Mouse (Mus musculus) midbrain, postnatal 0 days (tissue): ENCODE data around the gene Bglap3. TPM values are rescaled to one million over a fixed set of nuclear protein-coding genes. Genes with fewer than 3 reads are reported as not detected.
A peak's percentile ranks its signal among the peaks of the same experiment; 100 is the strongest.

Experiments used
- ATAC-seq: fragments of 200-750 bp; cut with Nextera tagmentation; 2 replicates; pipeline ENCODE4 v1.8.0; 2017; ENCODE audit warnings: moderate number of reproducible peaks, mild to moderate bottlenecking, moderate TSS enrichment, moderate library complexity; ENCODE audit not compliant: low FRiP score
- DNase-seq: peaks from one replicate; pipeline ENCODE4 v3.0.0-alpha.2; 2015; ENCODE audit warnings: low spot score
- H3K27ac ChIP-seq: fragments of 300-500 bp; sonication (generic); 2 replicates; pipeline ENCODE4 v1.5.1; 2014; ENCODE audit warnings: low read depth, mild to moderate bottlenecking, low read length, mixed read lengths
- H3K27me3 ChIP-seq: fragments of 300-500 bp; sonication (generic); 2 replicates; pipeline ENCODE4 v1.6.1; 2014; ENCODE audit warnings: low read length, control low read depth, mixed read lengths; ENCODE audit not compliant: insufficient read depth
- H3K36me3 ChIP-seq: fragments of 300-500 bp; sonication (generic); 2 replicates; pipeline ENCODE4 v1.6.1; 2014; ENCODE audit warnings: low read length, control low read depth, mixed read lengths; ENCODE audit not compliant: insufficient read depth
- H3K4me1 ChIP-seq: fragments of 300-500 bp; sonication (generic); 2 replicates; pipeline ENCODE4 v1.6.1; 2014; ENCODE audit warnings: mild to moderate bottlenecking, control low read depth, antibody characterized with exemption, low read length, mixed read lengths; ENCODE audit not compliant: insufficient read depth
- H3K4me2 ChIP-seq: fragments of 300-500 bp; sonication (generic); 2 replicates; pipeline ENCODE4 v1.6.1; 2014; ENCODE audit warnings: low read depth, mild to moderate bottlenecking, low read length, mixed read lengths; ENCODE audit not compliant: poor library complexity, severe bottlenecking
- H3K4me3 ChIP-seq: fragments of 300-500 bp; sonication (generic); 2 replicates; pipeline ENCODE4 v1.5.1; 2014; ENCODE audit warnings: low read depth, mild to moderate bottlenecking, low read length, moderate library complexity
- H3K9ac ChIP-seq: fragments of 300-500 bp; sonication (generic); replicated peaks from 2 replicates; pipeline ENCODE4 v1.6.1; 2014; ENCODE audit warnings: mild to moderate bottlenecking, low read length, moderate library complexity, mixed read lengths; ENCODE audit not compliant: poor library complexity, severe bottlenecking
- H3K9me3 ChIP-seq: fragments of 300-500 bp; sonication (generic); 2 replicates; pipeline ENCODE4 v1.6.1; 2016; ENCODE audit warnings: low read length, control low read depth
- CTCF ChIP-seq: IDR thresholded peaks from 2 replicates; pipeline ENCODE4 v1.5.1; 2016; ENCODE audit warnings: antibody characterized with exemption, mild to moderate bottlenecking
- WGBS: fragments of 180-500 bp; shearing (Covaris S2); extraction: QIAGEN DNeasy Blood & Tissue Kit; methylation state at CpG from one replicate; pipeline ENCODE4 v1.1.7; 2014; 5-methylcytosine and 5-hydroxymethylcytosine counted together
- polyA plus RNA-seq: library from polyadenylated mRNA; unstranded; fragments of >200 nt; fragmentation: Nextera tagmentation; extraction: Ambion mirVana; gene quantifications from 2 replicates; pipeline ENCODE4 v1.2.1, GENCODE M21; 2015
- total RNA-seq: library from RNA; depleted of rRNA; stranded (reverse); fragments of >200 nt; gene quantifications from 2 replicates; pipeline ENCODE4 v1.2.3, GENCODE M21; 2014

Gene Bglap3
- total and polyA plus RNA-seq, 2 experiments from 2014 or later = 0.38 TPM; not detected in 1

- DNase-seq (no peak), ATAC-seq (no peak)
- no peak overlapping the region for H3K4me2 ChIP-seq
- H3K4me1 ChIP-seq = no peaks in the 10 kb centered on the region
- H3K4me3 ChIP-seq = no peak overlapping the region
- H3K27me3 ChIP-seq = no peaks in the 10 kb centered on the region
- H3K9me3 ChIP-seq = no peaks in the 10 kb centered on the region
- no peak overlapping the region for H3K27ac ChIP-seq
- 65% methylated on average over 5 of the region's 5 CpGs for WGBS
- TF ChIP-seq CTCF = no peak
- peaks cover 73% of the 10 kb centered on the region for H3K36me3 ChIP-seq
- no peak overlapping the region for H3K9ac ChIP-seq
Observed at GRCm38 (mm10) chr3:88359584-88359983, 13.0 kb downstream of the Bglap3 start.

GRCm38 (mm10) chr3:88354396-88355165 is 18.0 kb downstream of the Bglap3 start:
- DNase-seq (peak; percentile 24), ATAC-seq (no peak)
- Histone ChIP-seq H3K9me3 (no peaks in the 10 kb centered on the region), H3K27ac (no peak overlapping the region), H3K27me3 (no peaks in the 10 kb centered on the region), H3K4me1 (no peaks in the 10 kb centered on the region), H3K9ac (no peak overlapping the region), H3K36me3 (peaks cover 88% of the 10 kb centered on the region), H3K4me2 (no peak overlapping the region), H3K4me3 (no peak overlapping the region)
- WGBS = 96% methylated on average over 8 of the region's 8 CpGs
- peak; percentile 42 for TF ChIP-seq CTCF

GRCm38 (mm10) chr3:88352907-88353306 is 19.6 kb downstream of the Bglap3 start:
- TF ChIP-seq CTCF = no peak
- peaks cover 88% of the 10 kb centered on the region for H3K36me3 ChIP-seq
- no peaks in the 10 kb centered on the region for H3K9me3 ChIP-seq
- ATAC-seq (no peak), DNase-seq (no peak)
- no peaks in the 10 kb centered on the region for H3K27me3 ChIP-seq
- no peak overlapping the region for H3K4me2 ChIP-seq
- H3K4me1 ChIP-seq = no peaks in the 10 kb centered on the region
- H3K9ac ChIP-seq = no peak overlapping the region
- H3K27ac ChIP-seq = no peak overlapping the region
- 93% methylated on average over 9 of the region's 9 CpGs for WGBS
- H3K4me3 ChIP-seq = no peak overlapping the region

- Histone ChIP-seq H3K4me2 (no peak overlapping the region), H3K4me3 (no peak overlapping the region), H3K36me3 (peaks cover 93% of the 10 kb centered on the region), H3K27me3 (no peaks in the 10 kb centered on the region), H3K27ac (no peak overlapping the region), H3K9ac (no peak overlapping the region), H3K4me1 (no peaks in the 10 kb centered on the region), H3K9me3 (no peaks in the 10 kb centered on the region)
- DNase-seq (no peak), ATAC-seq (no peak)
- no peak for TF ChIP-seq CTCF
- 95% methylated on average over 13 of the region's 13 CpGs for WGBS
Observed at GRCm38 (mm10) chr3:88350732-88351131, 21.8 kb downstream of the Bglap3 start.

GRCm38 (mm10) chr3:88339006-88339405 is 33.5 kb downstream of the Bglap3 start:
- H3K36me3 ChIP-seq = peaks cover 24% of the 10 kb centered on the region
- TF ChIP-seq CTCF = no peak
- ATAC-seq (no peak), DNase-seq (no peak)
- H3K27me3 ChIP-seq = no peaks in the 10 kb centered on the region
- H3K9me3 ChIP-seq = no peaks in the 10 kb centered on the region
- WGBS = 79% methylated on average over 3 of the region's 3 CpGs
- no peak overlapping the region for H3K9ac ChIP-seq
- peaks cover 9% of the 10 kb centered on the region; the same call in 1 of the 2 replicates for H3K4me1 ChIP-seq
- no peak overlapping the region for H3K4me2 ChIP-seq
- H3K27ac ChIP-seq = no peak overlapping the region
- no peak overlapping the region for H3K4me3 ChIP-seq

- Histone ChIP-seq H3K36me3 (peaks cover 17% of the 10 kb centered on the region), H3K27ac (no peak overlapping the region), H3K4me1 (peaks cover 9% of the 10 kb centered on the region; the same call in 1 of the 2 replicates), H3K9ac (no peak overlapping the region), H3K4me2 (no peak overlapping the region), H3K9me3 (no peaks in the 10 kb centered on the region), H3K27me3 (no peaks in the 10 kb centered on the region), H3K4me3 (no peak overlapping the region)
- no peak for TF ChIP-seq CTCF
- 93% methylated on average over 7 of the region's 7 CpGs for WGBS
- no peak for DNase-seq
- no peak for ATAC-seq
Observed at GRCm38 (mm10) chr3:88338316-88338715, 34.2 kb downstream of the Bglap3 start.
